7 mouse cellular contexts compared by ENCODE assay signal in the genomic region with DNA sequence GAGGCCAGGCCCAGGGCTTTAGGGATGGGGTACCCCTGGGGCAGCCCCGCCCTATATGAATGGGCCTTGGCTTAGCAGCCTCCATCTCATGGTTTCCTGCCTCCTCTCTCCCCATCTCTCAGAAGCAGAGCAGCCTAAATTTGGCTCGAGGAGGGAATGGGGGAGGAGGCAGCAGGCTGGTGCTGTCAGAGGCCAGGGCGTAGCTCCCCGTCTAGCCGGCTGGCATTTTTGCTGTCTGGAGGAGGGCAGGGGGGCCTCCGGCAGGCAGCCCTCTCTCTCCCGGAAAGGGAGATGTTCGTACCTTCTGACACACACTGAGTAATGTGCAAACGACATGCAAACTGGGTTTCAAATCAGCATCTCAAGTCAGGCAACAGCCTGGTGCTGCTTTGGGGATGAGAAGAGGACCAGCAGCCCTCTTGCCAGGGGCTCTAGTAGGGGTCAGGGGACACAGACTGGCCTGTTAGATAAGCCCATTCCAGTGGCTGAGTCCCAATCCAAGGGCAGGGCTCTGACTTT. TPM values are rescaled to one million over a fixed set of nuclear protein-coding genes. Genes with fewer than 3 reads are reported as not detected.
DNase-seq lines count a peak whose midpoint lies in the region; ATAC-seq lines count a peak whose summit lies in the region.

No protein-coding gene starts in this region.

- peak overlapping the region; percentile 93 for H3K4me2 ChIP-seq in heart, embryonic 15.5 days
- peak overlapping the region; percentile 98 for H3K4me2 ChIP-seq in liver, embryonic 13.5 days

- 0 out of 2 replicates have a peak, but pooled peaks cover 2% of the 10 kb centered on the region for H3K27me3 ChIP-seq in heart, embryonic 15.5 days
- no peaks in the 10 kb centered on the region for H3K27me3 ChIP-seq in liver, embryonic 13.5 days

- WGBS in heart, embryonic 15.5 days, result 9% methylated on average over 9 of the region's 9 CpGs
- 5% methylated on average over 9 of the region's 9 CpGs for WGBS in liver, embryonic 13.5 days (ENCODE audit: insufficient replicate concordance)

- H3K4me3 ChIP-seq in heart, embryonic 15.5 days, result no peak overlapping the region
- H3K4me3 ChIP-seq in liver, embryonic 13.5 days (replicated peaks), result peak overlapping the region; percentile 75

- H3K9ac ChIP-seq in heart, embryonic 15.5 days, result no peak overlapping the region
- H3K9ac ChIP-seq in liver, embryonic 13.5 days, result peak overlapping the region; percentile 94

- peaks cover 60% of the 10 kb centered on the region for H3K4me1 ChIP-seq in heart, embryonic 15.5 days (replicated peaks)
- H3K4me1 ChIP-seq in liver, embryonic 13.5 days (replicated peaks), result peaks cover 95% of the 10 kb centered on the region

- no peaks in the 10 kb centered on the region for H3K9me3 ChIP-seq in heart, embryonic 15.5 days (replicated peaks)
- no peaks in the 10 kb centered on the region for H3K9me3 ChIP-seq in liver, embryonic 13.5 days (replicated peaks)

- ATAC-seq in heart, embryonic 15.5 days (replicated peaks; ENCODE audit: insufficient number of reproducible peaks, insufficient read depth, low FRiP score, low read depth), result peak; percentile 50
- ATAC-seq in liver, embryonic 13.5 days (ENCODE audit: low read depth), result peak; percentile 16

- H3K36me3 ChIP-seq in heart, embryonic 15.5 days, result no peaks in the 10 kb centered on the region
- H3K36me3 ChIP-seq in liver, embryonic 13.5 days, result no peaks in the 10 kb centered on the region

- DNase-seq in spleen, adult 12 weeks (ENCODE audit: low spot score), result peak; percentile 35
- DNase-seq in spleen, adult 18-20 months, result no peak
- DNase-seq in cerebellum, postnatal 14 days, result peak; percentile 75
- peak; percentile 46 for DNase-seq in liver, embryonic 13.5 days
- DNase-seq in spleen, postnatal 10 days (ENCODE audit: low spot score in 2 of 2), result peak; percentile 61 to 68
- DNase-seq in gastrocnemius, postnatal 25 days, result no peak

- H3K27ac ChIP-seq in heart, embryonic 15.5 days, result peak overlapping the region; percentile 86
- peak overlapping the region; percentile 99 for H3K27ac ChIP-seq in liver, embryonic 13.5 days

RNA-seq across cellular contexts. Expression of a gene that starts 1.8 kb away (rescaled TPM):
- polyA plus RNA-seq in heart, embryonic 15.5 days (2015; fragmentation: Nextera tagmentation; extraction: Ambion mirVana), result not detected in 2 replicates
- polyA plus RNA-seq in liver, embryonic 13.5 days (2015; fragmentation: Nextera tagmentation; extraction: Ambion mirVana), result not detected in 2 replicates
- not detected for total RNA-seq in gastrocnemius, postnatal 25 days (2021)

RNA-seq across cellular contexts. Expression of a gene that starts 35.4 kb away (rescaled TPM):
- 6.9 and 10.9 TPM in 2 replicates for polyA plus RNA-seq in heart, embryonic 15.5 days (2015; fragmentation: Nextera tagmentation; extraction: Ambion mirVana)
- 5.3 and 5.4 TPM in 2 replicates for polyA plus RNA-seq in liver, embryonic 13.5 days (2015; fragmentation: Nextera tagmentation; extraction: Ambion mirVana)
- total RNA-seq in gastrocnemius, postnatal 25 days (2021), result 1 to 10 TPM; 1.4 to 1.6 TPM

Comparison
In these comparisons a context has a peak if more than half of its experiments do, and no peak if none do; other contexts are left out.
1. DNase-seq: peak in spleen, adult 12 weeks (single experiment), cerebellum, postnatal 14 days (2 of 2), liver, embryonic 13.5 days (single experiment) and spleen, postnatal 10 days (2 of 2); none in spleen, adult 18-20 months (0 of 2) and gastrocnemius, postnatal 25 days (single experiment).